19 mouse cellular contexts compared by ENCODE assay signal in the genomic region with DNA sequence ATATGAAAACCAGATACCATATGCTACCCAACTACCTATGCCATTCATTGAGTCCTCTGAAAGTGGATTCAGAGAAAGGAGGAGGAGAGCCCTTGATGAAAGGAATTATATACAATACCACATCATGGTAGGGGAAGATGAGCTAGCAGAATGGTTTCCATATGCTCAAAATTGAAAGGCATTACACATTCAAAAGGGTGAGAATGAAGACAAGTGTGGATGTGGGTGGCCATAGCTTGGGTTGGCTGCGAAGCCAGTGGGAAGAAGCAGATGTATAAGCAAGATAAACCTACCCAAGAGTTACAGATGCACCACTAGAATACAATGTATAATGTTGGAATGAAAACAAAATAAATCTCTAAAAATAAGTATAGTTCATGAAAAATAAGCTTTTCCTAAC.
DNase-seq lines count a peak whose midpoint lies in the region; TF ChIP-seq lines count a peak whose summit lies in the region.
"Had no signal": no experiment of that assay in that cellular context is flagged by ENCODE, and none has a peak within 500 bp of the region (broad histone marks: within the 10 kb centered on the region; RNA-seq: fewer than 3 reads in every experiment).

No protein-coding gene starts in this region.

- H3K4me3 ChIP-seq in layer of hippocampus, adult 2 months = no peak overlapping the region
- H3K4me3 ChIP-seq: embryonic facial prominence, embryonic 10.5 days; forebrain, embryonic 13.5 days; gastrocnemius, adult 2 months; heart, embryonic 13.5 days had no signal

- no peak overlapping the region for H3K27ac ChIP-seq in layer of hippocampus, adult 2 months
- H3K27ac ChIP-seq: embryonic facial prominence, embryonic 10.5 days; forebrain, embryonic 13.5 days; gastrocnemius, adult 2 months; heart, embryonic 13.5 days had no signal

- DNase-seq in layer of hippocampus, adult 8-10 months (ENCODE audit: low spot score in 2 of 2) = peak; percentile 3 to 10
- no peak for DNase-seq in layer of hippocampus, adult 2 months (ENCODE audit: low spot score in 2 of 2)
- peak; percentile 44 for DNase-seq in right cerebral cortex, adult 18-20 months
- no peak for DNase-seq in right cerebral cortex, postnatal 14 days
- peak; percentile 15 to 62 for DNase-seq in frontal cortex, postnatal 36 days (ENCODE audit: low spot score in 2 of 2)
- peak; percentile 22 to 49 for DNase-seq in left cerebral cortex, postnatal 36 days (ENCODE audit: low spot score in 2 of 2)
- no peak for DNase-seq in thymus, postnatal 0 days (ENCODE audit: low spot score)
- no peak for DNase-seq in testis, postnatal 14 days (ENCODE audit: low spot score)
- DNase-seq: adrenal gland, adult 2 months; adrenal gland, postnatal 25 days; cerebellum, adult 2 months; cerebellum, postnatal 10 days; forebrain, postnatal 0 days; gastrocnemius, adult 2 months; gastrocnemius, postnatal 25 days; heart, postnatal 36 days had no signal

- intact Hi-C loops in left cerebral cortex, postnatal 36 days (cut with DNase I) = no loop called here

- no peak for TF ChIP-seq CTCF in layer of hippocampus, adult 2 months (conservative IDR thresholded peaks at IDR 0.05)

Comparison
In these comparisons a context has a peak if more than half of its experiments do, and no peak if none do; other contexts are left out.
1. DNase-seq: peak in layer of hippocampus, adult 8-10 months (2 of 2), right cerebral cortex, adult 18-20 months (single experiment), frontal cortex, postnatal 36 days (2 of 2) and left cerebral cortex, postnatal 36 days (2 of 2); none in layer of hippocampus, adult 2 months (0 of 2), right cerebral cortex, postnatal 14 days (single experiment), thymus, postnatal 0 days (single experiment) and testis, postnatal 14 days (single experiment).